Mouse (Mus musculus): Measurements from ENCODE around the gene Kcnk7. TPM values are rescaled to one million over a fixed set of nuclear protein-coding genes. Genes with fewer than 3 reads are reported as not detected.

Gene Kcnk7
- polyA plus RNA-seq, 1 experiment from 2014 or later: 0.32 TPM

GRCm38 (mm10) chr19:5715793-5716688 is 11.9 kb downstream of the Kcnk7 start:
- ATAC-seq: peak; percentile 73
- 14% methylated on average over 43 of the region's 43 CpGs for WGBS
- peaks cover 20% of the 10 kb centered on the region for H3K4me1 ChIP-seq
- peaks cover 90% of the 10 kb centered on the region for H3K36me3 ChIP-seq (ENCODE audit: poor library complexity, severe bottlenecking)
- H3K27ac ChIP-seq: peak overlapping the region; percentile 14; the same call in 1 of the 2 replicates
- peak overlapping the region; percentile 47 for H3K4me2 ChIP-seq
- peaks cover 4% of the 10 kb centered on the region; the same call in 1 of the 2 replicates for H3K27me3 ChIP-seq
- H3K9ac ChIP-seq: peak overlapping the region; percentile 60
- peak overlapping the region; percentile 24; the same call in 1 of the 2 replicates for H3K4me3 ChIP-seq
- H3K9me3 ChIP-seq (replicated peaks): no peaks in the 10 kb centered on the region

GRCm38 (mm10) chr19:5716955-5717354 is 12.8 kb downstream of the Kcnk7 start:
- Histone ChIP-seq H3K27me3 (peaks cover 4% of the 10 kb centered on the region; the same call in 1 of the 2 replicates), H3K27ac (no peak overlapping the region), H3K9ac (no peak overlapping the region), H3K4me2 (0 out of 2 replicates have a peak overlapping the region, but pooled peaks have one; percentile 47), H3K36me3 (ENCODE audit: poor library complexity, severe bottlenecking) (peaks cover 92% of the 10 kb centered on the region), H3K4me1 (peaks cover 20% of the 10 kb centered on the region), H3K4me3 (no peak overlapping the region), H3K9me3 (replicated peaks) (no peaks in the 10 kb centered on the region)
- WGBS: 56% methylated on average over 10 of the region's 10 CpGs
- no peak for ATAC-seq

GRCm38 (mm10) chr19:5721233-5721632 is 17.1 kb downstream of the Kcnk7 start:
- no peak overlapping the region for H3K27ac ChIP-seq
- H3K4me3 ChIP-seq: no peak overlapping the region
- H3K9ac ChIP-seq: no peak overlapping the region
- ATAC-seq: no peak
- H3K4me2 ChIP-seq: no peak overlapping the region
- WGBS: 96% methylated on average over 6 of the region's 6 CpGs
- H3K27me3 ChIP-seq: peaks cover 4% of the 10 kb centered on the region; the same call in 1 of the 2 replicates
- H3K9me3 ChIP-seq (replicated peaks): no peaks in the 10 kb centered on the region
- H3K36me3 ChIP-seq (ENCODE audit: poor library complexity, severe bottlenecking): peaks cover 94% of the 10 kb centered on the region
- H3K4me1 ChIP-seq: peaks cover 29% of the 10 kb centered on the region

GRCm38 (mm10) chr19:5722848-5723425 is 18.8 kb downstream of the Kcnk7 start:
- H3K4me2 ChIP-seq: no peak overlapping the region
- H3K27me3 ChIP-seq: no peaks in the 10 kb centered on the region
- H3K4me3 ChIP-seq: no peak overlapping the region
- H3K9me3 ChIP-seq (replicated peaks): no peaks in the 10 kb centered on the region
- no peak overlapping the region for H3K9ac ChIP-seq
- no peak for ATAC-seq
- H3K27ac ChIP-seq: no peak overlapping the region
- peaks cover 80% of the 10 kb centered on the region for H3K36me3 ChIP-seq (ENCODE audit: poor library complexity, severe bottlenecking)
- peaks cover 36% of the 10 kb centered on the region for H3K4me1 ChIP-seq
- WGBS: 91% methylated on average over 7 of the region's 7 CpGs

GRCm38 (mm10) chr19:5723934-5724548 is 19.9 kb downstream of the Kcnk7 start:
- H3K27me3 ChIP-seq: no peaks in the 10 kb centered on the region
- peaks cover 44% of the 10 kb centered on the region for H3K4me1 ChIP-seq
- H3K36me3 ChIP-seq (ENCODE audit: poor library complexity, severe bottlenecking): peaks cover 69% of the 10 kb centered on the region
- no peak for ATAC-seq
- WGBS: 79% methylated on average over 4 of the region's 4 CpGs
- no peaks in the 10 kb centered on the region for H3K9me3 ChIP-seq (replicated peaks)
- no peak overlapping the region; the same call in 1 of the 2 replicates for H3K27ac ChIP-seq
- 0 out of 2 replicates have a peak overlapping the region, but pooled peaks have one; percentile 14 for H3K9ac ChIP-seq
- H3K4me2 ChIP-seq: no peak overlapping the region
- 0 out of 2 replicates have a peak overlapping the region, but pooled peaks have one; percentile 39 for H3K4me3 ChIP-seq

GRCm38 (mm10) chr19:5724549-5724941 is 20.4 kb downstream of the Kcnk7 start:
- H3K36me3 ChIP-seq (ENCODE audit: poor library complexity, severe bottlenecking): peaks cover 64% of the 10 kb centered on the region
- H3K27me3 ChIP-seq: no peaks in the 10 kb centered on the region
- peak overlapping the region; percentile 67 for H3K9ac ChIP-seq
- H3K27ac ChIP-seq: no peak overlapping the region
- peak overlapping the region; percentile 39; the same call in 1 of the 2 replicates for H3K4me3 ChIP-seq
- ATAC-seq: no peak
- H3K9me3 ChIP-seq (replicated peaks): no peaks in the 10 kb centered on the region
- peaks cover 45% of the 10 kb centered on the region for H3K4me1 ChIP-seq
- peak overlapping the region; percentile 99; the same call in 1 of the 2 replicates for H3K4me2 ChIP-seq
- WGBS: 75% methylated on average over 7 of the region's 7 CpGs

- H3K36me3 ChIP-seq (ENCODE audit: poor library complexity, severe bottlenecking): peaks cover 58% of the 10 kb centered on the region
- peak overlapping the region; percentile 67 for H3K9ac ChIP-seq
- H3K4me3 ChIP-seq: peak overlapping the region; percentile 39
- no peaks in the 10 kb centered on the region for H3K9me3 ChIP-seq (replicated peaks)
- WGBS: 90% methylated on average over 12 of the region's 12 CpGs
- H3K27me3 ChIP-seq: no peaks in the 10 kb centered on the region
- peaks cover 51% of the 10 kb centered on the region for H3K4me1 ChIP-seq
- H3K4me2 ChIP-seq: peak overlapping the region; percentile 99
- ATAC-seq: no peak
- H3K27ac ChIP-seq: no peak overlapping the region
These were observed 21.0 kb downstream of the Kcnk7 start for GRCm38 (mm10) chr19:5725029-5725707.

GRCm38 (mm10) chr19:5725767-5726515 is 21.8 kb downstream of the Kcnk7 start, which contains the start of gene Ehbp1l1:
TSS of gene Ehbp1l1 (minus strand) at chr19:5726317.
- H3K27ac ChIP-seq: no peak within 1 kb of the TSS; the same call in 1 of the 2 replicates
- ATAC-seq: no peak
- WGBS: 12% methylated on average over 47 of the region's 49 CpGs
- peak within 1 kb of the TSS; percentile 99 for H3K4me2 ChIP-seq
- H3K9me3 ChIP-seq (replicated peaks): no peaks in the 10 kb centered on the region
- peak within 1 kb of the TSS; percentile 97 for H3K4me3 ChIP-seq
- peaks cover 50% of the 10 kb centered on the region for H3K36me3 ChIP-seq (ENCODE audit: poor library complexity, severe bottlenecking)
- peaks cover 59% of the 10 kb centered on the region for H3K4me1 ChIP-seq
- H3K9ac ChIP-seq: peak within 1 kb of the TSS; percentile 100
- H3K27me3 ChIP-seq: no peaks in the 10 kb centered on the region

GRCm38 (mm10) chr19:5726961-5727578 is 22.9 kb downstream of the Kcnk7 start:
- H3K27ac ChIP-seq: no peak overlapping the region
- WGBS: 83% methylated on average over 15 of the region's 15 CpGs
- H3K9ac ChIP-seq: peak overlapping the region; percentile 100
- no peaks in the 10 kb centered on the region for H3K27me3 ChIP-seq
- peaks cover 39% of the 10 kb centered on the region for H3K36me3 ChIP-seq (ENCODE audit: poor library complexity, severe bottlenecking)
- no peaks in the 10 kb centered on the region for H3K9me3 ChIP-seq (replicated peaks)
- peak overlapping the region; percentile 99 for H3K4me2 ChIP-seq
- H3K4me1 ChIP-seq: peaks cover 68% of the 10 kb centered on the region
- peak overlapping the region; percentile 97 for H3K4me3 ChIP-seq
- no peak for ATAC-seq

DNA sequence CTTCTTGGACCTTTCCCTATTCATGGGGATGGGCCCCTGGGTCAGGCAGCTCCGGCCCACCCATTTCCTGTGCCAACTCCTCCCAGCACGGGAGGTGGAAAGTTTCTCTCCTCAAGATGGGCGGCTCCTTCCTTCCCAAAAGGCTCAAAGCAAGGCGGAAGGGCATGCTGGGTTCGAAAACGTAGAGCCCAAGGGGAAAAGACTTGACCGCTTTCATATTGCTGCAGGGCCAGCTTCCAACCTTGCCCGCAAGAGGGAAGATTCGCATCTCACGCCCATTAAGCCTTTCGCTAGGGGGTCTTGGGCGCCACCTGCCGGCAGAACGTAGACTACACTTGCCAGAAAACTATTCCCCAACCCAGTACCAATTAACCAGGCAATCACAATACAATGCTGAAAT is 23.5 kb downstream of the Kcnk7 start:
- Histone ChIP-seq H3K9me3 (replicated peaks) (no peaks in the 10 kb centered on the region), H3K36me3 (ENCODE audit: poor library complexity, severe bottlenecking) (peaks cover 33% of the 10 kb centered on the region), H3K4me2 (peak overlapping the region; percentile 99), H3K4me1 (peaks cover 68% of the 10 kb centered on the region), H3K27ac (peak overlapping the region; percentile 97; the same call in 1 of the 2 replicates), H3K27me3 (no peaks in the 10 kb centered on the region), H3K9ac (peak overlapping the region; percentile 100), H3K4me3 (peak overlapping the region; percentile 97)
- 6% methylated on average over 14 of the region's 14 CpGs for WGBS
- peak; percentile 16; the same call in 1 of the 2 replicates for ATAC-seq

Measured in forebrain, embryonic 13.5 days (tissue).